Mouse (Mus musculus) Muller cell, postnatal 12 days (primary cell): ENCODE measurements at regions not wholly inside any gene's neighbourhood (a gene's known extent, or its start where the extent isn't known, plus 50 kb on each side); places are given as distances from the start of the nearest gene placed in this dataset.

Source experiments
- DNase-seq: peaks from one replicate; pipeline ENCODE4 v3.0.0-alpha.2; 2015; ENCODE audit errors: inconsistent ontology term

GRCm38 (mm10) chr17:72782775-72783174, 53.5 kb upstream of the Ypel5 start:
- DNase-seq: peak; percentile 53

GRCm38 (mm10) chr17:72781786-72782185, 54.5 kb upstream of the Ypel5 start:
- DNase-seq: peak; percentile 40

DNA sequence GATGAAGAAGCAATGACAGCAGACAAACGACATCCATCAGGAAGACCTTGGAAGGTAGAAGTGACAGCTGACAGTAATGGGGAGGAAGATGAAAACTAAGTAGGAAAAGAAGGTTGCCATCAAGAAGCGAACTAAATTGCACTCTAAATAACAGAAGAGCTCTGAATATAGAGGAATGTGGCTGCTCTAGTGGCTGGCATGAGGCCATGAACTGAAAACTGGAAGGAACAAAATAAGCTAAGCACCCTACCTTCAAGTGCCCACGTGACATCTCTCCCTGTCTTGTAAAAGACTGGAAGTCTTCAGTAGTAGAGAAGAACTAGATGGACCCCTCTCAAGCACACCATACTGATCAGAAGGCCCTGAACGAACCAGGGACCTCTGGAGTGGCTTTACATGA, 68.0 kb upstream of the Ypel5 start:
- DNase-seq: no peak

- DNase-seq: no peak
These were observed 75.3 kb upstream of the Ypel5 start for GRCm38 (mm10) chr17:72760937-72761336.

DNA sequence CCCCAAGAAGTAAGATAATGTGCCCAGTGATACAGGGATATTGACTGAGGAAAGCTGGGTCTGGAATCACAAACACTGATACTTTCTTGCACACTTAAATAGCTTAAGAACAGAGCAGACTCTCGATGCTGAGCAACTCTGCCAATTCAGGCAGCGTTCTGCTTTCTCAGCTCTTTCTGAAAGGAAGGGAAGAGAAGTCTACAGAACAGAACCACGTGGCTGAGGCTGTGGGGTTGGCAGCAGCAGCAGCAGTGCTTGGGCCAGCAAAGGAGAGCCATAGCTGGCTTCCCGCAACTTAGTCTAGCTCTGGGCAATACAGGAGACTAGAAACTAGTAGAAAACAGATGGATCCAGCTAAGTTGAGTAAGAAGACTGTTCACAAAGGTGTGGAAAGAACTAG, 89.8 kb upstream of the Ypel5 start:
- DNase-seq: no peak

DNA sequence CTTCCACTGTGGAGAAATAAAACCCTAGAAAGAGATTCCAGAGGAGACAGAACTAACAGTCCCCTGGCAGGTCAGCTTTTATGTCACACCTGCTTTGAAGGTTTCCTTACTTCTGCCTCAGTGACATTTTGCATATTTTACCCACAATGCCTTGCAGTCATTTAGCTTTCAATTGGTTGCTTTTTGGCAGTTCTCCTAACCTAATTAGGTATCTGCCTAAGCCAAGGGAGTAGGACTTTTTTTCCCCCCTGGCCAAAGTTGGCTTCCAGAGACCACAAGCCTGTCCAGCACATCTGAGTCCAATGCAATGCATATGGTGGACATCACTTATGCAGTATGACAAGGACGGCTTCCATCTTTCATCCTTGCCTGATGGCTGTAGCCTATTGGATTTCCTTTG, 103.2 kb upstream of the Ypel5 start:
- no peak for DNase-seq

DNA sequence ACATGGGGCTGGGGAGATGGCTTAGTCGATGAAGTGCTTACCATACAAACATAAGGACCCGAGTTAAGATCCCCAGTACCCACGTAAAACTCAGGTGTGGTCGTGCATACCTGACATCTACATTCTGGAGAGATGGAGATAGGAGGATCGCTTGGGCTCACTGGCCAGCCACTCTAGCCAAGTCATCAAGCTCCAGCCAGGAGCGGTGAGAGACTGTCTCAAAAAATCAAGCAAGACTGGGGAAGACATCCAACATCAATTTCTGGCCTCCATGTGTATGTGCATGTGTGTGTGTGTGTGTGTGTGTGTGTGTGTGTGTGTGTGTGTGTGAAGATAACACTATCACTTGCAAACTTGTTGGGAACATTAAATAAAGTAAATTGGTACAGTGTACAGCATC, 104.6 kb upstream of the Ypel5 start:
- no peak for DNase-seq

GRCm38 (mm10) chr17:72731175-72731574, 105.1 kb upstream of the Ypel5 start:
- no peak for DNase-seq

GRCm38 (mm10) chr17:72720753-72721152, 115.5 kb upstream of the Ypel5 start:
- no peak for DNase-seq

- no peak for DNase-seq
These were observed 115.2 kb upstream of the Alk start for GRCm38 (mm10) chr17:72719618-72720017.

GRCm38 (mm10) chr17:72691630-72692029, 87.2 kb upstream of the Alk start:
- DNase-seq: no peak

- DNase-seq: no peak
These were observed 85.2 kb upstream of the Alk start for GRCm38 (mm10) chr17:72689606-72690005.

DNA sequence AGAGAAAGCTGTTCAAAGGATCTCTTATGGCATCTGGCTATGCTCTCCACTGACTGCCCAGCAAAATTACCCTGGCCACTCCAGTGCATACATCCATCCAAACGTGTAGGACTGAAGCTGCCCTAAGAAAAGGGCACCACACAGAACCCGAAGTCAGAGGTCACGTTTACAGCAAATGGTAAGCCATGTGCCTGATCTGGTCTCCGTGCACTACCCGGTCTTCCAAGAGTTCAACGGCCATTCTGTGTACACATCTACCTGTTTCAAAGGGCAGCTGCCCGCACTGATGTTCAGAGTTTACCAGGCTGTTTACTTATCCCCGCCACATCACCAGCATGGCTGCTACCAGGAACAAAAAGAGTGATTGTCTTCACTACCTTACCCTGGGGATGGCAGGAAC, 84.4 kb upstream of the Alk start:
- no peak for DNase-seq

GRCm38 (mm10) chr17:72674658-72675057, 70.2 kb upstream of the Alk start:
- no peak for DNase-seq

GRCm38 (mm10) chr17:72672010-72672409, 67.6 kb upstream of the Alk start:
- no peak for DNase-seq

DNA sequence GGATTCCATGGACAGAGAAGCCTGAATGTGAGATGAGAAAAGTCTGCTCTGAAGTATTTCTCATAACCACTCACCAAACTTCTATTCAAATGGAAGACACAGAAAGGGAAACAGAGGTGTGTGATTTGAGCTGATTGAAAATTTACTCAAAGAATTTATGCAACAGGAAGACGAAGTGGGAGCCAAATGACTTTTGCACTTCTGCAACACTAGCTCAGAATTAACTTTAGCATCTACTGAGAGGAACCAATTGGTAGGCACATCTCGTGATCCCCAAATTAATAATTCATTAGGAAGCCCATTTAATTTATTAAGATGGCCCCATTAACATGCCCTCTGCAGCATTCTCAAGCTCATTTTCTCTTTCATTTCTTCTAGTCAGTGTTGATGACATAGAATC, 62.5 kb upstream of the Alk start:
- no peak for DNase-seq

DNA sequence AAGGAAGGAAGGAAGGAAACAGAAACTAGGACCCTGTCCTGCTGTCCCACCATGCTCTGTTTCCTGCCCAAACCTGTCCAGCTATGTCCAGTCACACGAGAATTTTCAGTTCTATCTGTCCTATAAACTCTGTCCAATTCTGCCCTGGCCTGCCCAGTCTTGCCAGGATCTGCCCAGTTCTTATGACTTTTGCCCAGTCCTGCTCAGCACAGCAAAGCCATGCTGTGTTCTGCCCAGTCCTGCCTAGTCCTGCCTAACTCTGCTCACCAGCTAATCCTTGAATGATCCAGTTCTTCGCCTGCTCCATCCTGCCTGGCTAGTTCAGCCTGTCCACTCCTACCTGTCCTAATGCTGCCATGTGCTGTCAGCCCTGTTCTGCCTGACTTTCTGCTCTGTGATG, 57.3 kb upstream of the Alk start:
- no peak for DNase-seq

GRCm38 (mm10) chr17:72658744-72659143, 54.3 kb upstream of the Alk start:
- DNase-seq: no peak

DNA sequence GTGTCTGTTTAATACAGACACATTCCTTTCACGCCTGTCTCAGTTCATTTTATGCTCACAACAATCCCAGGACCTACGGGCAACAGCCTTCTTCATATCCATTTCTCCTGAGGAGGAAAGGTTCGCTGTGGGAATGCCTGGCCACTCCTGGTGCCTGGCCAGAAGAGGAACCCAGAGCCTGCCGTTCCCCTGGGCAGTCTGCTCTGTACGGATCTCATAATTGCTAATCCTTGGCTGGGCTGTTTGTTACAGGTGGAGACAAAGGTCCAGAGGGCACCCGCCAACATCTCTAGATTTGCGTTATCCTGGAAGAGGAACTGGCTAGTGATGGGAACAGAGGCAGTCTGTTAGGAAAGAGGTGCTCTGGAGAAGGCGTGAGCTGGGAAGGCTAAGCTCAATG, 53.4 kb upstream of the Alk start:
- DNase-seq: no peak
